Mouse (Mus musculus) cerebellum, adult 2 months (tissue): ENCODE measurements around the gene Fbxo42.

ENCODE experiments used
- CTCF ChIP-seq: fragments of 200-500 bp; IDR thresholded peaks from 2 replicates; pipeline ENCODE4 v1.5.1; 2011; ENCODE audit warnings: low read depth, mild to moderate bottlenecking, control low read depth, low read length, moderate library complexity, borderline replicate concordance; ENCODE audit not compliant: insufficient read depth
- POLR2A ChIP-seq: fragments of 200-500 bp; IDR thresholded peaks from 2 replicates; pipeline ENCODE4 v1.6.1; 2011; ENCODE audit warnings: low read length, control low read depth, borderline replicate concordance; ENCODE audit not compliant: insufficient read depth

DNA sequence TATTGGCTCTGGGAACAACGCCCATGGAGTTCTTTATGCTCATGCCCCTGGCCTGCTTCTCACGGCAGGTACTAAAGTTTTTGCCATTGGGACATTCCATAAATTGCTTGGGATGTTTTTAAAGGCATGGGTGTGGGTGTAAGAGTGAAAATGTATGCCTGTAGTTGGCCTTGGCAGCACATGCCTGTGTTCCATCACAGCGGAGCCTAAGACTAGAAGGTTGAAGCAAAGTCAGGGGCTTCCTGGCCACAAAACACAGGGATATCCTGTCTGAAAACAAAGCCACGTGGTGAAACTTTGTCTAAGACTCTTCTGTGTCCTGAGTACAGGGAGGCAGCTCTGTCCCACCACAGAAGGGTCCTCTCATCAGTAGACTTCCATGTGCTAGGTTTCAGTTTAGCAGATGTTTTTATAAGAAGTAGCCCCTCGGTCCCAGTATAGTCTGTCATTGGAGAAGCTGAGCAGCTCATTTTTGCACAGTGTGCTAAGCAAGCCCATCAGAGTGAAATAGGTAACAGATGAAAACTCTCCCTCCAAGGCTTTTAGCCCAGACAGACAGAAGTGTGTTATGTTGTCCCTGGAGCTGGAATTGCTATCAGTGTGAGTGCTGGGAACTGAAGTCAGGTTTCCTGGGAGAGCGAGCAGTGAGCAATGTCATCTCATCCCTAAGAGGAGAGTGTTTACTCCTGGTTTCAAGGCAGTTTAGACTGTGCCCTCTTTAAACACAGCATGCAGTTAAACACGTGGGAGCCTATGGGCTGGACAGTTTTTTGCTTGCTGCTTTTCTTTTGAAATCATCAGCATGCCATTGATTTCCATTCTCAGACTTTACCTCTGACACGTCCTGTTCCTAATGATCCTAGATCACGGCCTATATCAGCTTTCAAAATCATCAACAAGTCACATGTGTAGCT lies 39.5 kb downstream of the Fbxo42 start:
- TF ChIP-seq POLR2A (no peak), CTCF (no peak)
